Mouse (Mus musculus): ENCODE results near the gene Huwe1. TPM values are rescaled to one million over a fixed set of nuclear protein-coding genes. Genes with fewer than 3 reads are reported as not detected.
A peak's percentile ranks its signal among the peaks of the same experiment; 100 is the strongest.

Huwe1 gene
- polyA plus RNA-seq, 1 experiment from 2014 or later = 64.1 TPM

DNA sequence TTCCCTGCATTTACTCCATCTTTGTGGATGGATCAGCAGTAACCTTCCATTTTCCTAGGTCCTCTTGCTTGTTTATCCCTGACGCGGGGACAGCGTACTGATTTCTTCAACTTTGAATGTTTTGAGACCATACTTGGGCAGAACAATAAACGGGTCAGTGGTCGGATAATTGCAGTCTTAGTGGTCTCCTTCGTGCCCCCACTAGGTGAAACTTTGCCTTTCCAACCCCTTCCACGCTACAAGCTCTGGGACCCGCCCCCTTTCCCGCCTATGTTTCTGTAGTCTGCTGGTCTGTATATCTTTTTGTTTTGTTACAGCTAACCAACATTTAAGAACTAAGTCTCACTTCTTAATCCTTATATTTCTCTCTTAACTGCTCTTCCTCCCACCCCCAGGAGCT lies 3.8 kb downstream of the Huwe1 start:
- WGBS = 15% methylated on average over 9 of the region's 9 CpGs
- Histone ChIP-seq H3K27ac (ENCODE audit: low read depth, low read length) (no peak overlapping the region), H3K27me3 (ENCODE audit: control insufficient read depth, insufficient read depth, low read length) (no peaks in the 10 kb centered on the region), H3K9me3 (ENCODE audit: control insufficient read depth, low read length) (no peaks in the 10 kb centered on the region), H3K4me2 (ENCODE audit: low read depth) (peak overlapping the region; percentile 48), H3K36me3 (ENCODE audit: control insufficient read depth, insufficient read depth, low read length) (no peaks in the 10 kb centered on the region), H3K4me3 (ENCODE audit: low read depth, low read length) (peak overlapping the region; percentile 50), H3K9ac (ENCODE audit: low read length) (peak overlapping the region; percentile 71; the same call in 1 of the 2 replicates), H3K4me1 (ENCODE audit: control insufficient read depth, insufficient read depth, low read length) (no peaks in the 10 kb centered on the region)
- ATAC-seq (ENCODE audit: insufficient read depth, low FRiP score, low TSS enrichment) (no peak), DNase-seq (ENCODE audit: low spot score) (peak; percentile 9)

DNA sequence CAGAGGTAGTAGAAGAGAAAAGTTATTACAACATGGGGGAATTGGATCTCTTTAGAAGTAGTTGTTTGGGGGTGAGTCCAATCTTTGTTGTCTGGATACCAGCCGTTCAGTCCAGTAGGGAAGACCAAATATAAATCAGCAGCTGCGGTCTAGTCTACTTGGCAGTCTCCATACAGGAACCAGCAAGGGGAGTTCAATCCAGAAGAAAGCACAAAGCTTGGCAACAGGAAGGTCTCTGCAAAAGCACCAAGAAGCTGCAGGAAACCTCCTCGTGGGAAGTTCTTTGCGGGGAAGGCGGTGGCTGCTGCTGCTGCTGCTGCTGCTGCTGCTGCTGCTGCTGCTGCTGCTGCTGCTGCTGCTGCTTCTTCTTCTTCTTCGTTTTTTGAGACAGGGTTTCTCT lies 10.9 kb downstream of the Huwe1 start:
- Histone ChIP-seq H3K27me3 (ENCODE audit: control insufficient read depth, insufficient read depth, low read length) (no peaks in the 10 kb centered on the region), H3K36me3 (ENCODE audit: control insufficient read depth, insufficient read depth, low read length) (no peaks in the 10 kb centered on the region)

DNA sequence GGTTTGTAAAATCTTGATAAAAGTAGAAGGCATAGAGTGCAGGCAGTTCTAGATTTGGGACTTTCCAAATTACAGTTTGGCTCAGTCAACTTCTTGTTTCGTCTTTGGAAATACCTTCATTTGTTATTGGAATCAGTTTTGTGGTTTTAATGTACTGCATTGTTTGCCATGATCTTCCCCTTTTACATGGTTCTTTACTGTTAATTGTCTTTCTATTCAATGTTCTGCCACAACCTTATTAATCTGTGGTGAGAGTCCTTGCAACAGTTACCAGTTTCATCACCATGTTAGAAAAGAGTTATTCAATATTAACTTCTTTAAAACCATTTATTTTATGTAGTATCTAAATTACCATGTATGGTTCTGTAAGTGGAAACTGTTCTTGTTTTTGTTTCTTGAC lies 13.0 kb downstream of the Huwe1 start:
- ATAC-seq (ENCODE audit: insufficient read depth, low FRiP score, low TSS enrichment) = no peak
- 97% methylated on average over 1 of the region's 1 CpGs for WGBS

More for the DNA sequence above, 10.9 kb downstream of the Huwe1 start:
- 92% methylated on average over 6 of the region's 6 CpGs for WGBS
- no peak overlapping the region for H3K27ac ChIP-seq (ENCODE audit: low read depth, low read length)
- no peaks in the 10 kb centered on the region for H3K9me3 ChIP-seq (ENCODE audit: control insufficient read depth, low read length)
- H3K9ac ChIP-seq (ENCODE audit: low read length) = no peak overlapping the region
- H3K4me1 ChIP-seq (ENCODE audit: control insufficient read depth, insufficient read depth, low read length) = no peaks in the 10 kb centered on the region
- H3K4me2 ChIP-seq (ENCODE audit: low read depth) = no peak overlapping the region
- DNase-seq (ENCODE audit: low spot score) (no peak), ATAC-seq (ENCODE audit: insufficient read depth, low FRiP score, low TSS enrichment) (no peak)
- H3K4me3 ChIP-seq (ENCODE audit: low read depth, low read length) = no peak overlapping the region

DNA sequence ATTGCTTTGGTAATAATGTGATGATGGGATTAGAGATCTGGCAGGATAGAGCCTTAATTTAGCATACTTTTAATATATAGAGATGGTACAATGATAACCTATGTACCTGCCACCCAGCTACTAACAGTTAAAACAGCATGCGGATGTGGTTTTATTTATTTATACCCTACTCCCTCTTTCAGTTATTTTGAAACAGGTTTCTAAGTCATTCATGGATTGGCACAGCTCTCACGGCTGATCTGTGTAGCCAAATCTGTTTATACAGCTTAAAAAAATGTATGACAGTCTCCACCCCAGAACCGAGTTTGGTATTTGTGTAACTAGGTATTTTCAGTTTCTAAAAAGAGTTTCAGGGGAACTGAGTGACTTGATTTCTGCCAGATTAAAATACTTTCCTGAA lies 17.1 kb downstream of the Huwe1 start:
- DNase-seq (ENCODE audit: low spot score) = no peak
- no peak overlapping the region for H3K4me3 ChIP-seq (ENCODE audit: low read depth, low read length)
- H3K4me1 ChIP-seq (ENCODE audit: control insufficient read depth, insufficient read depth, low read length) = no peaks in the 10 kb centered on the region
- 92% methylated on average over 3 of the region's 3 CpGs for WGBS
- H3K9me3 ChIP-seq (ENCODE audit: control insufficient read depth, low read length) = no peaks in the 10 kb centered on the region
- no peak for ATAC-seq (ENCODE audit: insufficient read depth, low FRiP score, low TSS enrichment)
- no peak overlapping the region for H3K9ac ChIP-seq (ENCODE audit: low read length)
- H3K27ac ChIP-seq (ENCODE audit: low read depth, low read length) = no peak overlapping the region
- H3K27me3 ChIP-seq (ENCODE audit: control insufficient read depth, insufficient read depth, low read length) = no peaks in the 10 kb centered on the region
- H3K36me3 ChIP-seq (ENCODE audit: control insufficient read depth, insufficient read depth, low read length) = no peaks in the 10 kb centered on the region
- H3K4me2 ChIP-seq (ENCODE audit: low read depth) = no peak overlapping the region

More for the DNA sequence above, 13.0 kb downstream of the Huwe1 start:
- no peaks in the 10 kb centered on the region for H3K36me3 ChIP-seq (ENCODE audit: control insufficient read depth, insufficient read depth, low read length)
- H3K27me3 ChIP-seq (ENCODE audit: control insufficient read depth, insufficient read depth, low read length) = no peaks in the 10 kb centered on the region
- H3K4me1 ChIP-seq (ENCODE audit: control insufficient read depth, insufficient read depth, low read length) = no peaks in the 10 kb centered on the region
- H3K4me2 ChIP-seq (ENCODE audit: low read depth) = no peak overlapping the region
- no peaks in the 10 kb centered on the region for H3K9me3 ChIP-seq (ENCODE audit: control insufficient read depth, low read length)
- no peak overlapping the region for H3K27ac ChIP-seq (ENCODE audit: low read depth, low read length)
- no peak overlapping the region for H3K9ac ChIP-seq (ENCODE audit: low read length)
- no peak overlapping the region for H3K4me3 ChIP-seq (ENCODE audit: low read depth, low read length)
- no peak for DNase-seq (ENCODE audit: low spot score)

DNA sequence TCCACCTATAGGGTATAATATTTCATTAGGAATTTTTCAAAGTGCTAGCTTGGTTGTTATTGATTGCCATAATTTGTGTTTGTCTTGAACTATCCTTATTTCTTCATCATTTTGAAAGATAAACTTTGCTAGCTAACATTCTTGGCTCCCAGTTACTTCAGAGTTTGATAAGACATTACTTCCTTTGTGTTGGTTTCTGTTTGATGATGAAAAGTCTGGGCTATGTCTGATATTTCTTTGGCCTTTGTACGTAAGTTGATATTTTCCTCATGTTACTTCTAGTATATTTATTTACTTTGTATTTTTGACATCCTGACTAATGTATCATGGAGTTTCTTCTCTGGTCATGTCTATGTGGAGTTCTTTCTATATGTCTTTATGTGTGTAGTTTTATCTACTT lies 28.4 kb downstream of the Huwe1 start:
- Histone ChIP-seq H3K4me2 (ENCODE audit: low read depth) (no peak overlapping the region), H3K27ac (ENCODE audit: low read depth, low read length) (no peak overlapping the region), H3K4me3 (ENCODE audit: low read depth, low read length) (no peak overlapping the region), H3K9me3 (ENCODE audit: control insufficient read depth, low read length) (no peaks in the 10 kb centered on the region), H3K27me3 (ENCODE audit: control insufficient read depth, insufficient read depth, low read length) (no peaks in the 10 kb centered on the region), H3K9ac (ENCODE audit: low read length) (no peak overlapping the region), H3K4me1 (ENCODE audit: control insufficient read depth, insufficient read depth, low read length) (no peaks in the 10 kb centered on the region), H3K36me3 (ENCODE audit: control insufficient read depth, insufficient read depth, low read length) (no peaks in the 10 kb centered on the region)
- DNase-seq (ENCODE audit: low spot score) (no peak), ATAC-seq (ENCODE audit: insufficient read depth, low FRiP score, low TSS enrichment) (no peak)
- whole genome bisulfite sequencing = 93% methylated on average over 1 of the region's 1 CpGs

DNA sequence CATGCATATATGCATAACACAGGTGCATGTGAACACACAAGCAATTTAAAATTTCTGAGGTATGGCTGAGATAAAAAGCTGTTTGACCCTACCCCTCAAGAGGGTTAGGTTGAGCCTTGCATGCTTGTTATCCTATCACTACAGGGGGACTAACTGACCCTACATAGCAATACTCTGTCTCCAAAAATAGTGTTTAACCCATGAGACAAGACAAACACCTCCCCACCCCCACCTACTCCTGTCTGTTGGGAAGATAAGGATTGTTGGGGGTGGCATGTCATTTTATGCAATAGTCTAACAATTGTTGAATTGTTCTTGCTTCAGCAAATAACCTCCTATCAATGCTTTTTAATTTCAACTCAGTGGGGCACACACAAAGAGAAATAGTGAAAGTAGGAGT lies 30.7 kb downstream of the Huwe1 start:
- H3K9ac ChIP-seq (ENCODE audit: low read length) = no peak overlapping the region
- H3K4me3 ChIP-seq (ENCODE audit: low read depth, low read length) = no peak overlapping the region
- H3K27ac ChIP-seq (ENCODE audit: low read depth, low read length) = no peak overlapping the region
- no peak for ATAC-seq (ENCODE audit: insufficient read depth, low FRiP score, low TSS enrichment)
- no peaks in the 10 kb centered on the region for H3K9me3 ChIP-seq (ENCODE audit: control insufficient read depth, low read length)
- no peaks in the 10 kb centered on the region for H3K27me3 ChIP-seq (ENCODE audit: control insufficient read depth, insufficient read depth, low read length)
- no peak overlapping the region for H3K4me2 ChIP-seq (ENCODE audit: low read depth)
- no peak for DNase-seq (ENCODE audit: low spot score)
- no peaks in the 10 kb centered on the region for H3K4me1 ChIP-seq (ENCODE audit: control insufficient read depth, insufficient read depth, low read length)
- H3K36me3 ChIP-seq (ENCODE audit: control insufficient read depth, insufficient read depth, low read length) = no peaks in the 10 kb centered on the region

DNA sequence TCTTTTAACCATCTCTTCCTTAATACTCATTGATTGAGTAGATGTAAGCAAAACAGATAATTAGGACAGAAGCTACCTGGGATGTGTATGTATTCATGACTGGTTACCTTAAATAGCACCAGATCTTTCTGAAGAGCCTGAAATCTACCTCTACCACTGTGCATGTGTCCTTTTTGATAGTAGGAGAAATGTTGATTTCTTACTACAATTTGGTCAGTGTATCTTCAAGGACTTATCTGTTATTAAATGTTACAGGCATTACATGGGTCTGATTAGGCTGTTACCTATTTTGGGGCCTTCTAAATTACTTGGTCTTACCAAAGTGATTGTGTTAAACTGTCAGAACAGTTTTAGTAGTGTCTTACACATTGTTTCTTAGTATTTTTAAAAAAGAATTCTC lies 32.4 kb downstream of the Huwe1 start:
- Histone ChIP-seq H3K36me3 (ENCODE audit: control insufficient read depth, insufficient read depth, low read length) (no peaks in the 10 kb centered on the region), H3K9ac (ENCODE audit: low read length) (no peak overlapping the region), H3K27ac (ENCODE audit: low read depth, low read length) (no peak overlapping the region), H3K4me2 (ENCODE audit: low read depth) (no peak overlapping the region), H3K27me3 (ENCODE audit: control insufficient read depth, insufficient read depth, low read length) (no peaks in the 10 kb centered on the region), H3K9me3 (ENCODE audit: control insufficient read depth, low read length) (no peaks in the 10 kb centered on the region), H3K4me3 (ENCODE audit: low read depth, low read length) (no peak overlapping the region), H3K4me1 (ENCODE audit: control insufficient read depth, insufficient read depth, low read length) (no peaks in the 10 kb centered on the region)
- DNase-seq (ENCODE audit: low spot score) = no peak
- ATAC-seq (ENCODE audit: insufficient read depth, low FRiP score, low TSS enrichment) = no peak

DNA sequence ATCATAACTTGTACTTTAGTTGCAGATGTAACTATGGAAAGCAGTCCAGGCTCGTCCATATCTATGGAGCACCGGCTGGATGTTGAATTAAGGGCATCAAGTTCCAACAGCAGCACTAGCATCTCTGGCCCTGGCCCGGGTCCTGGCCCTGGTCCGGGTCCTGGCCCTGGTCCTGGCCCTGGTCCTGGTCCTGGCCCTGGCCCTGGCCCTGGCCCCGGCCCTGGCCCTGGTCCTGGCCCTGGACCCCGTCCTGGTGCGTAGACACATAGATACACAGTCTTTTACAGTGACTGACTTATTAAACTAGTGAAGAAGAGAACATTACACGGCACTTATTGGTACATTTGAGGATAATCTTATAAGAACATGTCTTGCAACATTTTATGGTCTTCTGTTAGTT lies 58.8 kb downstream of the Huwe1 start:
- H3K9me3 ChIP-seq (ENCODE audit: control insufficient read depth, low read length) = no peaks in the 10 kb centered on the region
- WGBS = 84% methylated on average over 8 of the region's 8 CpGs
- ATAC-seq (ENCODE audit: insufficient read depth, low FRiP score, low TSS enrichment) (no peak), DNase-seq (ENCODE audit: low spot score) (no peak)
- no peaks in the 10 kb centered on the region for H3K4me1 ChIP-seq (ENCODE audit: control insufficient read depth, insufficient read depth, low read length)
- H3K36me3 ChIP-seq (ENCODE audit: control insufficient read depth, insufficient read depth, low read length) = peaks cover 2% of the 10 kb centered on the region; the same call in 1 of the 2 replicates
- H3K27me3 ChIP-seq (ENCODE audit: control insufficient read depth, insufficient read depth, low read length) = no peaks in the 10 kb centered on the region
- no peak overlapping the region for H3K27ac ChIP-seq (ENCODE audit: low read depth, low read length)
- H3K9ac ChIP-seq (ENCODE audit: low read length) = no peak overlapping the region
- H3K4me2 ChIP-seq (ENCODE audit: low read depth) = no peak overlapping the region
- no peak overlapping the region for H3K4me3 ChIP-seq (ENCODE audit: low read depth, low read length)

DNA sequence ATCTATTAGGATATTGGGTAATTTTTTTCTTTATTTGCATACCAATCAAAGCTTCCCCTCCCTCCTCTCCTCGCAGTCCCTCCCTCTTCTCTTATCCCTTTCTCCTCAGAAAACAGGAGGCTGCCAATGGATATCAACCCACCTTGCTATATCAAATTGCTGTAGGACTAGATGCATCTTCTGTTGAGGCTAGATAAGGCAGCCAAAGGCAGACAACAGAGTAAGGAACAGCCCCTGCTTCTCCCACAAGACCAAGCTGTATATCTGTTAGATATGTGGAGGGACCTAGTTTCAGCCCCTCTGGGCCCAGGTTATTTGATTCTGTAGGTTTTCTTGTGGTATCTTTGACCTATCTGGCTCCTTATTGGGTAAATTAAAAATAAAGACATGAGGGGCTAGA lies 110.1 kb downstream of the Huwe1 start:
- Histone ChIP-seq H3K9me3 (ENCODE audit: control insufficient read depth, low read length) (no peaks in the 10 kb centered on the region), H3K36me3 (ENCODE audit: control insufficient read depth, insufficient read depth, low read length) (no peaks in the 10 kb centered on the region; the same call in none of the 2 replicates), H3K4me1 (ENCODE audit: control insufficient read depth, insufficient read depth, low read length) (no peaks in the 10 kb centered on the region), H3K4me2 (ENCODE audit: low read depth) (no peak overlapping the region), H3K4me3 (ENCODE audit: low read depth, low read length) (no peak overlapping the region), H3K27me3 (ENCODE audit: control insufficient read depth, insufficient read depth, low read length) (peaks cover 10% of the 10 kb centered on the region; the same call in 1 of the 2 replicates), H3K9ac (ENCODE audit: low read length) (no peak overlapping the region), H3K27ac (ENCODE audit: low read depth, low read length) (no peak overlapping the region)
- ATAC-seq (ENCODE audit: insufficient read depth, low FRiP score, low TSS enrichment) (no peak), DNase-seq (ENCODE audit: low spot score) (no peak)
- 80% methylated on average over 1 of the region's 1 CpGs for WGBS

All from neural tube, embryonic 11.5 days (tissue).